Mouse (Mus musculus) lung, embryonic 15.5 days (tissue): ENCODE measurements around the gene Olfr1315-ps1. TPM values are rescaled to one million over a fixed set of nuclear protein-coding genes. Genes with fewer than 3 reads are reported as not detected.

Experiments
- ATAC-seq: fragments of 200-750 bp; cut with Nextera tagmentation; 2 replicates; pipeline ENCODE4 v1.8.0; 2017; ENCODE audit warnings: moderate number of reproducible peaks, borderline replicate concordance; ENCODE audit not compliant: low FRiP score, low TSS enrichment; ENCODE audit errors: extremely low read depth
- H3K27ac ChIP-seq: fragments of 300-500 bp; sonication (generic); 2 replicates; pipeline ENCODE4 v1.5.1; 2015; ENCODE audit warnings: moderate library complexity, mild to moderate bottlenecking, inconsistent platforms
- H3K27me3 ChIP-seq: fragments of 300-500 bp; sonication (generic); 2 replicates; pipeline ENCODE4 v1.6.1; 2015; ENCODE audit warnings: inconsistent platforms
- H3K36me3 ChIP-seq: fragments of 300-500 bp; sonication (generic); 2 replicates; pipeline ENCODE4 v1.6.1; 2015; ENCODE audit warnings: inconsistent platforms
- H3K4me1 ChIP-seq: fragments of 300-500 bp; sonication (generic); 2 replicates; pipeline ENCODE4 v1.6.1; 2015; ENCODE audit warnings: inconsistent platforms
- H3K4me2 ChIP-seq: fragments of 300-500 bp; sonication (generic); 2 replicates; pipeline ENCODE4 v1.6.1; 2015; ENCODE audit warnings: inconsistent platforms, mild to moderate bottlenecking, moderate library complexity
- H3K4me3 ChIP-seq: fragments of 300-500 bp; sonication (generic); 2 replicates; pipeline ENCODE4 v1.5.1; 2015; ENCODE audit warnings: mild to moderate bottlenecking, inconsistent platforms
- H3K9ac ChIP-seq: fragments of 300-500 bp; sonication (generic); 2 replicates; pipeline ENCODE4 v1.6.1; 2015; ENCODE audit warnings: inconsistent platforms
- H3K9me3 ChIP-seq: fragments of 300-500 bp; sonication (generic); 2 replicates; pipeline ENCODE4 v1.6.1; 2016; ENCODE audit warnings: inconsistent platforms
- WGBS: fragments of 180-500 bp; shearing (Covaris S2); methylation state at CpG from one replicate; pipeline ENCODE4 v1.1.7; 2015; 5-methylcytosine and 5-hydroxymethylcytosine counted together
- polyA plus RNA-seq: library from polyadenylated mRNA; unstranded; fragments of >200 nt; fragmentation: Nextera tagmentation; extraction: Ambion mirVana; gene quantifications from 2 replicates; pipeline ENCODE4 v1.2.1, GENCODE M21; 2015

The Olfr1315-ps1 gene
- polyA plus RNA-seq = not detected in 2 replicates

DNA sequence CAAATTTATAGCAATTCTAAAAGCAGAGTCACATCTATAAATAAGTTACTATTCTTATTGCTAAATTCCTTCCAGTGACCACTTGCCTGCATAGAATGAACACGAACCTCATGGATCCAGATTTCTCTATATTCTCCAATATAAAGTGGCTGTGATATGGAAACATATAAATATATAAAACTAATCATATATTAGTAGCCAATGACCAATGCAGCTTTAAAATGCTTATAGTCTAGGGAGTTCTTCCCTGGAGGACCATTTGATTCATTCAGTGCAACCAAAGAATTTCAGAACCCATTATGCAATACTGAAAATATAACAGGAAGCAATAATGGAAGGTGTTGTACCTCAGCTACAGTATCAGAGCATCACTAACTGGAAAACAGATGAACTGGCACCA, at the start of gene Olfr1315-ps1:
Gene Olfr1315-ps1, minus strand, starts transcription at position 101 of the 400 bp plus-strand sequence.
- ATAC-seq = no peak
- WGBS = 72% methylated on average over 1 of the region's 1 CpGs
- Histone ChIP-seq H3K27ac (no peak within 1 kb of the TSS), H3K27me3 (no peaks in the 10 kb centered on the region), H3K4me3 (no peak within 1 kb of the TSS), H3K4me1 (no peaks in the 10 kb centered on the region), H3K9me3 (no peaks in the 10 kb centered on the region), H3K36me3 (no peaks in the 10 kb centered on the region), H3K9ac (no peak within 1 kb of the TSS), H3K4me2 (no peak within 1 kb of the TSS)

DNA sequence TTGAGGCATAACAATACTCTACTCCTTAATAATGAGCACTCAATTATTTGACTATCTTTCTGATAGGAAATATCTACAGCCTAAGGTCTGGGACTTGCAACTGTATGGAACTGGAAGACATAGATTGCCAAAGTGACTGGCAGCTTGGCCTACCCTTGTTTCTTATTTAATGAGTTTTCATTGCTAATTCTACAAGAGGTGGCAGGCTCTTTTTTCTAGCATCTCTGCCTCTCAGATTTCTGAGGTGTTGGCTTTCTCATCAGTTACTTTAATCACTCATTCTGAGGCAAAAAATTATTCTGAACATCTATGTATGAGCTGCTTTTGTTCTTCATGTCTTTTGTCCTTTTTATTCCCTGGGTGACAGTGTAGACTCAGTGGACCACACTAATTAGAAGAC, 38.7 kb upstream of the Olfr1315-ps1 start, which contains the start of gene Olfr1318:
Gene Olfr1318, plus strand, starts transcription at position 301 of the 400 bp plus-strand sequence.
- Histone ChIP-seq H3K36me3 (no peaks in the 10 kb centered on the region), H3K27me3 (no peaks in the 10 kb centered on the region), H3K4me2 (no peak within 1 kb of the TSS), H3K9ac (no peak within 1 kb of the TSS), H3K4me3 (no peak within 1 kb of the TSS), H3K9me3 (no peaks in the 10 kb centered on the region), H3K4me1 (no peaks in the 10 kb centered on the region), H3K27ac (no peak within 1 kb of the TSS)
- no peak for ATAC-seq

DNA sequence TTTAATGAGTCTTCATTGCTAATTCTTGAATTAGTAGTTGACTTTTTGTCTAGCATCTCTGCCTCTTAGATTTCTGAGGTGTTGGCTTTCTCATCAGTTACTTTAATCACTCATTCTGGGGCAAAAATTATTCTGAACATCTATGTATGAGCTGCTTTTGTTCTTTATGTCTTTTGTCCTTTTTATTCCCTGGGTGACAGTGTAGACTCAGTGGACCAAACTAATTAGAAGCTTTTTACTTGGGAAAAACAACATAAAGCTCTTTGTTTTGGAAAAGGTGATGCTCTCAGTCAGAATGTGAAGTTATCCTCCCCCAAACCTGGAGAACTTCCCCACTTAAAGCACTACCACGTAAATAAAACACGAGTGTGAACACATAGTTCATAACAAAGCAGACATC, 24.8 kb upstream of the Olfr1315-ps1 start, which contains the start of gene Olfr1317:
Gene Olfr1317, plus strand, starts transcription at position 301 of the 400 bp plus-strand sequence.
- Histone ChIP-seq H3K27me3 (no peaks in the 10 kb centered on the region), H3K4me2 (no peak within 1 kb of the TSS), H3K4me3 (no peak within 1 kb of the TSS), H3K9ac (no peak within 1 kb of the TSS), H3K9me3 (no peaks in the 10 kb centered on the region), H3K36me3 (no peaks in the 10 kb centered on the region), H3K4me1 (no peaks in the 10 kb centered on the region), H3K27ac (no peak within 1 kb of the TSS)
- 78% methylated on average over 2 of the region's 2 CpGs for WGBS
- no peak for ATAC-seq

DNA sequence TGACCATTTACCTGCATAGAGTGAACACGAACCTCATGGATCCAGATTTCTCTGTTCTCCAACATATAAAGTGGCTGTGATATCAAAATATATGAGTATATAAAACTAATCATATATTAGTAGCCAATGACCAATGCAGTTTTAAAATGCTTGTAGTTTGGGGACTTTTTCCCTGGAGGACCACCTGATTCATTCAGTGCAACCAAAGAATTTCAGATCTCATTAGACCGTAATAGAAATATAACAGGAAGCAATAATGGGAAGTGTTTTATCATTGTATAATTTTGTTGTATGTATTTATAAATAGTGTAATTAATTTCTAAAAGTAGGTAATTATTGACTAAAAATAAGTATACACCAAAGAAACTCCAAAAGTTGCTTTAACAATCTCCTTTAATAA, 19.6 kb upstream of the Olfr1315-ps1 start, which contains the start of gene Olfr1316:
Gene Olfr1316, minus strand, starts transcription at position 101 of the 400 bp plus-strand sequence.
- Histone ChIP-seq H3K27ac (no peak within 1 kb of the TSS), H3K36me3 (no peaks in the 10 kb centered on the region), H3K9me3 (no peaks in the 10 kb centered on the region), H3K4me1 (no peaks in the 10 kb centered on the region), H3K9ac (no peak within 1 kb of the TSS), H3K27me3 (no peaks in the 10 kb centered on the region), H3K4me2 (no peak within 1 kb of the TSS), H3K4me3 (no peak within 1 kb of the TSS)
- ATAC-seq = no peak
- 73% methylated on average over 2 of the region's 2 CpGs for WGBS

DNA sequence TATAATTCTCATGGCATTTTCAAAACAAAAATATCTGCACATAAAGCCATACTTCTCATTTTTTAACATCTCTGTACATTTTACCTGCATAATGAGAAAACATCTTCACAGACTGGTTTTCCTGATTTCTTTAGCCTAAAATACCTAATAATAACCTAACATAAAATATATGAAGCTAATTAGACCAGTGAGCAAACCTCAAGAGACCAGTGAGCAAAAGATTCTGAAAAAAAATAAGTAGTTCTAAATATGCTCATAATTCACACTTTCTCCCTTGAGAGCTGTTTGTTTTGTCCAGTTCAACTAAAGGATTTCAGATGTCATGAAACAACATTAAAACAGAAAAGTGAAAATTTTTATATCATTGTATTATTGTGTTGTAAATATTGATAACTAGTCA, 18.6 kb downstream of the Olfr1315-ps1 start, which contains the start of gene Olfr1314:
Gene Olfr1314, minus strand, starts transcription at position 101 of the 400 bp plus-strand sequence.
- Histone ChIP-seq H3K4me3 (no peak within 1 kb of the TSS), H3K4me2 (no peak within 1 kb of the TSS), H3K27me3 (no peaks in the 10 kb centered on the region), H3K9me3 (no peaks in the 10 kb centered on the region; the same call in 1 of the 2 replicates), H3K27ac (no peak within 1 kb of the TSS), H3K4me1 (no peaks in the 10 kb centered on the region), H3K9ac (no peak within 1 kb of the TSS), H3K36me3 (no peaks in the 10 kb centered on the region)
- ATAC-seq = no peak

DNA sequence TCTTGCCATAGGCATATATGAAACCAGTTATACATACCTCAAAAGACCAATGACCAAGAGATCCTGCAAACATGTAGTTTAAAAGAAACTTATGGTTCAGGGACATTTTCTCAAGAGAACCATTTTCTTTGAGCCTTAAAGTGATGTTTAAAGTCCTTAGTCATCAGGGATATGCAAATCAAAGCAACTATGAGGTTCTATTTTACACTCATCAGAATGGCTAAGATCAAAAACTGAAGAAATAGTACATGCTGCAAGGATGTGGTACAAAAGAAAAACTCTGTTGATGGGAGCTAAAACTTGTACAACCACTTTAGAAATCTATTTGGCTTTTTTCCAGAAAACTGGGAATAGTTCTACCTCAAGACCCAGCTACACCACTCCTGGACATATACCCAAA, 37.5 kb downstream of the Olfr1315-ps1 start, which contains the start of gene Olfr1313:
Gene Olfr1313, minus strand, starts transcription at position 101 of the 400 bp plus-strand sequence.
- H3K27me3 ChIP-seq = no peaks in the 10 kb centered on the region
- no peak within 1 kb of the TSS for H3K27ac ChIP-seq
- no peak within 1 kb of the TSS for H3K4me3 ChIP-seq
- no peak within 1 kb of the TSS for H3K4me2 ChIP-seq
- ATAC-seq = no peak
- H3K4me1 ChIP-seq = no peaks in the 10 kb centered on the region
- H3K9me3 ChIP-seq = no peaks in the 10 kb centered on the region
- H3K9ac ChIP-seq = no peak within 1 kb of the TSS
- no peaks in the 10 kb centered on the region for H3K36me3 ChIP-seq

Other genes with a start within 250 kb of the Olfr1315-ps1 start
- gene Olfr1305, start 238.3 kb downstream of the Olfr1315-ps1 start, polyA plus RNA-seq = not detected in 2 replicates
- not detected in 2 replicates for gene Olfr1306, start 199.2 kb downstream of the Olfr1315-ps1 start, polyA plus RNA-seq
- gene Olfr1307, start 166.0 kb downstream of the Olfr1315-ps1 start, polyA plus RNA-seq = 0.01 TPM in 1 of 2 replicates, not detected in the other
- not detected in 2 replicates for gene Olfr1308, start 150.5 kb downstream of the Olfr1315-ps1 start, polyA plus RNA-seq
- gene Olfr1309, start 125.2 kb downstream of the Olfr1315-ps1 start, polyA plus RNA-seq = not detected in 2 replicates
- gene Olfr1310, start 102.7 kb downstream of the Olfr1315-ps1 start, polyA plus RNA-seq = not detected in 2 replicates
- gene Olfr1311, start 91.0 kb downstream of the Olfr1315-ps1 start, polyA plus RNA-seq = not detected in 2 replicates
- not detected in 2 replicates for gene Olfr1312, start 65.2 kb downstream of the Olfr1315-ps1 start, polyA plus RNA-seq
- not detected in 2 replicates for gene Olfr1313, start 37.6 kb downstream of the Olfr1315-ps1 start, polyA plus RNA-seq
- not detected in 2 replicates for gene Olfr1314, start 18.7 kb downstream of the Olfr1315-ps1 start, polyA plus RNA-seq
- not detected in 2 replicates for gene Olfr1316, start 19.5 kb upstream of the Olfr1315-ps1 start, polyA plus RNA-seq
- not detected in 2 replicates for gene Olfr1317, start 24.9 kb upstream of the Olfr1315-ps1 start, polyA plus RNA-seq
- not detected in 2 replicates for gene Olfr1318, start 38.8 kb upstream of the Olfr1315-ps1 start, polyA plus RNA-seq
- gene Lpcat4, start 124.0 kb upstream of the Olfr1315-ps1 start, polyA plus RNA-seq = 16.3 and 17.3 TPM in 2 replicates
- not detected in 2 replicates for gene Nutm1, start 143.9 kb upstream of the Olfr1315-ps1 start, polyA plus RNA-seq
- 182 and 204 TPM in 2 replicates for gene Nop10, start 146.5 kb upstream of the Olfr1315-ps1 start, polyA plus RNA-seq
- gene Slc12a6, start 150.4 kb upstream of the Olfr1315-ps1 start, polyA plus RNA-seq = 6.8 and 9.3 TPM in 2 replicates
- gene Gm21985, start 150.9 kb upstream of the Olfr1315-ps1 start, polyA plus RNA-seq = not detected in 2 replicates